Mouse (Mus musculus) stomach, embryonic 16.5 days (tissue): Measurements from ENCODE around the gene C1qc. TPM values are rescaled to one million over a fixed set of nuclear protein-coding genes. Genes with fewer than 3 reads are reported as not detected.

Source experiments
- ATAC-seq: fragments of 200-750 bp; cut with Nextera tagmentation; 2 replicates; pipeline ENCODE4 v1.8.0; 2017; ENCODE audit warnings: moderate number of reproducible peaks, moderate TSS enrichment; ENCODE audit not compliant: insufficient read depth, low FRiP score
- H3K27ac ChIP-seq: fragments of 300-500 bp; sonication (generic); 2 replicates; pipeline ENCODE4 v1.5.1; 2014; ENCODE audit warnings: low read length
- H3K27me3 ChIP-seq: fragments of 300-500 bp; sonication (generic); 2 replicates; pipeline ENCODE4 v1.6.1; 2014; ENCODE audit warnings: low read length, control low read depth, mixed read lengths; ENCODE audit not compliant: control insufficient read depth, insufficient read depth
- H3K36me3 ChIP-seq: fragments of 300-500 bp; sonication (generic); 2 replicates; pipeline ENCODE4 v1.6.1; 2014; ENCODE audit warnings: low read length; ENCODE audit not compliant: control insufficient read depth, insufficient read depth
- H3K4me1 ChIP-seq: fragments of 300-500 bp; sonication (generic); 2 replicates; pipeline ENCODE4 v1.6.1; 2014; ENCODE audit warnings: low read length, control low read depth, mixed read lengths; ENCODE audit not compliant: control insufficient read depth, insufficient read depth
- H3K4me2 ChIP-seq: fragments of 300-500 bp; sonication (generic); 2 replicates; pipeline ENCODE4 v1.6.1; 2014; ENCODE audit warnings: low read depth, low read length, mixed read lengths
- H3K4me3 ChIP-seq: fragments of 300-500 bp; sonication (generic); replicated peaks from 2 replicates; pipeline ENCODE4 v1.5.1; 2014; ENCODE audit warnings: mild to moderate bottlenecking, low read length
- H3K9ac ChIP-seq: fragments of 300-500 bp; sonication (generic); 2 replicates; pipeline ENCODE4 v1.6.1; 2014; ENCODE audit warnings: low read length
- H3K9me3 ChIP-seq: fragments of 300-500 bp; sonication (generic); replicated peaks from 2 replicates; pipeline ENCODE4 v1.6.1; 2016; ENCODE audit warnings: low read length, control low read depth; ENCODE audit not compliant: control insufficient read depth
- WGBS: fragments of 180-500 bp; shearing (Covaris S2); extraction: QIAGEN DNeasy Blood & Tissue Kit; methylation state at CpG from one replicate; pipeline ENCODE4 v1.1.7; 2014; 5-methylcytosine and 5-hydroxymethylcytosine counted together
- polyA plus RNA-seq: library from polyadenylated mRNA; unstranded; fragments of >200 nt; fragmentation: Nextera tagmentation; extraction: Ambion mirVana; gene quantifications from 2 replicates; pipeline ENCODE4 v1.2.1, GENCODE M21; 2015

Gene C1qc
- polyA plus RNA-seq, 1 experiment from 2014 or later = 29.3 TPM

DNA sequence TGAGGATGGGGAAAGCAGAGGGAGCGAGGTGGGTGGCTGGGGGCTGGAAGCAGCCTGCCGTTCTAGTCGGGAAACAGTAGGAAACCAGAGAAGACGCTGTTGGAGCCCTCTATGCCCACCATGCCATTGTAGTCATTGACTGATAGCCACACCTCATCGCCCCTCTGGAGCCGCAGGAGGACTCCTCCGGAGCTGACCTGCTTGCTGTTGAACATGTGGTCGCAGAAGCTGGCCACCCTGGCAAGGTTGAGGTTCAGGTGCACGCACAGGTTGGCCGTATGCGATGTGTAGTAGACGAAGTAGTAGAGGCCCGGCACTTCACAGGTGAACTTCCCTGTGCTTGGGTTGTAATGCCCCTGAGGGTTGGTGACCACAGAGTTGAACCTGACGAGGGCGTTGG is 2.9 kb downstream of the C1qc start:
- no peak overlapping the region for H3K27ac ChIP-seq
- H3K36me3 ChIP-seq = no peaks in the 10 kb centered on the region
- H3K9ac ChIP-seq = no peak overlapping the region
- no peak overlapping the region for H3K4me2 ChIP-seq
- H3K27me3 ChIP-seq = no peaks in the 10 kb centered on the region
- no peaks in the 10 kb centered on the region for H3K4me1 ChIP-seq
- 83% methylated on average over 15 of the region's 15 CpGs for WGBS
- ATAC-seq = no peak
- H3K4me3 ChIP-seq = no peak overlapping the region
- H3K9me3 ChIP-seq = no peaks in the 10 kb centered on the region

DNA sequence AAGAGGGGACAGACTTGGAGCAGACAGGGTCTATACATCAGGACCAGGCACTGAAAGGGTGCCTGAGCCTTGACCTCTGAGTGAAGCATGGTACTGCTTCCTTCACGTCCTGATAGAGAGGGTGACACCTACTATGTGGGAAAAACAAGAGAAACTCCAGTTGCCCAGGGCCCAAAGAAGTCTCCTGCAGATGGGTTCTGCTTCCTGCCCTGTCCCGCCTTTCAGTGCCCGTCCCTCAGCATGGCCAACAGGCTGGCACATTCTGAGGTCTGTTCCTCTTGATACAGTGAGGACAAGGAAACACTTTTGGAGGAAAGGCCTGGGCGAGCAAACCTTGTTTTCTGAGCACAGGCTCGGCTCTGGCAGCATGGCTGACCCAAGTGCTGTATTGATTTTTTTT is 5.2 kb downstream of the C1qc start:
- no peak for ATAC-seq
- H3K9me3 ChIP-seq = no peaks in the 10 kb centered on the region
- H3K4me1 ChIP-seq = no peaks in the 10 kb centered on the region
- WGBS = 48% methylated on average over 5 of the region's 5 CpGs
- no peak overlapping the region for H3K4me3 ChIP-seq
- no peak overlapping the region for H3K9ac ChIP-seq
- H3K4me2 ChIP-seq = no peak overlapping the region
- no peaks in the 10 kb centered on the region for H3K36me3 ChIP-seq
- no peaks in the 10 kb centered on the region for H3K27me3 ChIP-seq
- no peak overlapping the region for H3K27ac ChIP-seq

DNA sequence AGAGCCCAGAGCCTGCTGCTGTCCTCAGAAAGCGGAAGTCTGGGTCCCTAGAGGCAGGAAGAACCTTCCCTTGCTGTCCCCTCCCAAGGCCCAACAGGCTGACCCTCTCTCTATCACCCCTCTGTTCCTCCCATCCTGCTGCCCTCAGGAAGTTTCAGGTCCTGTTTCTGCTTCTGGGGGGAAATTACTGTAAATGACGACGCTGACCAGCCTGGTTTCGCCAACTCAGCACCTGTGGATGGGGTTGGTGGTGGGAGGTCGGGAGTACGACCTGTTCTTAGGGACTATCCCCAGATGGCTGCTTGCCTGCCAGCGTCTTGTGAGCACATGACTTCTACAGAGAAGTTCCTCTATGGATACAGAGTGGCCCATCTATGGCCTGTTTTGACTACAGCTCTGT is 6.8 kb downstream of the C1qc start, which contains the start of gene C1qb:
Gene C1qb, minus strand, starts transcription at position 87 of the 400 bp plus-strand sequence.
- Histone ChIP-seq H3K9ac (no peak within 1 kb of the TSS), H3K27me3 (no peaks in the 10 kb centered on the region), H3K9me3 (no peaks in the 10 kb centered on the region), H3K4me2 (no peak within 1 kb of the TSS), H3K4me3 (no peak within 1 kb of the TSS; the same call in 1 of the 2 replicates), H3K4me1 (no peaks in the 10 kb centered on the region), H3K27ac (no peak within 1 kb of the TSS), H3K36me3 (no peaks in the 10 kb centered on the region)
- 77% methylated on average over 7 of the region's 7 CpGs for WGBS
- ATAC-seq = no peak

DNA sequence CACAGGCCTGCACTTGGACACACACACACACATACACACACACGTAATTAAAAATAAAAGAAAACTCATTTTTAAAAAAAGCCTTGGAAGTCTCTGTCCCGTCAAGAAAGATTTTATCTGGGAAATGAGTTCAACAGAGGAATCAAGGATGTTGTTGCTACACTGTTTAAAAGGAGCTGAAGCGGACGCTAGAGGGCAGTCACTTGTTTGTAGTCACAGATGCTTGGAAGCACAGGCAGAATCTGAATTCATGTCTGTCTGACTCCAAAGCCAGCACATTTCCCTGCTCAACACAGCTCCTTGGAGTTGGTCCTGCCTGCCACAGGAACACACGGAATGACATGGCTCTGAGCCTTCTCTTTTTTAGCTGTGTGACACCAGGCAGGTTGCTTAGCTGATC is 14.3 kb downstream of the C1qc start:
- Histone ChIP-seq H3K9ac (no peak overlapping the region), H3K27ac (no peak overlapping the region), H3K4me2 (no peak overlapping the region), H3K36me3 (no peaks in the 10 kb centered on the region), H3K4me1 (no peaks in the 10 kb centered on the region), H3K27me3 (no peaks in the 10 kb centered on the region), H3K9me3 (no peaks in the 10 kb centered on the region), H3K4me3 (no peak overlapping the region)
- ATAC-seq = no peak
- 25% methylated on average over 5 of the region's 5 CpGs for WGBS

DNA sequence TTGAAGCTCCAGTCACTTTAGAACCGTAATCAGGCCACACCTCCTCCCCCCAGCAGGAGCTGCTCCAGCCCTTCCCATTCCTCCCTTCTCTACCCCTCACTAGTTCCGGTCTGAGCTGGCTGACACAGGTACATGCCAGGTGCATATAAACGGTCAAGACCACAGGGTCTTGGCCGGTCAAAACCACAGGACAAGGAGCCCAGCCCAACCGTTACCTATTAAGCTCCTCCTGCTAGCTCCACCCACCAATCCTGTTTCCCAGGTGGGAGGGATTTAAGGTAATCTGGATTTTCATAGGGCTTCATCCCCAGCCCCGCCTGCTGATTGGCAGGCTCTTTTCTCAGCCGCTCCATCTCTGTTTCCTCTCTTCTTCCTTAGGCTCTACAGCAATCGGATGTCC is 14.7 kb downstream of the C1qc start:
- H3K27me3 ChIP-seq = no peaks in the 10 kb centered on the region
- no peaks in the 10 kb centered on the region for H3K36me3 ChIP-seq
- H3K4me3 ChIP-seq = no peak overlapping the region
- H3K4me1 ChIP-seq = no peaks in the 10 kb centered on the region
- H3K9me3 ChIP-seq = no peaks in the 10 kb centered on the region
- H3K4me2 ChIP-seq = no peak overlapping the region
- ATAC-seq = peak; percentile 33; the same call in 1 of the 2 replicates
- H3K9ac ChIP-seq = no peak overlapping the region
- 47% methylated on average over 8 of the region's 8 CpGs for WGBS
- no peak overlapping the region for H3K27ac ChIP-seq

DNA sequence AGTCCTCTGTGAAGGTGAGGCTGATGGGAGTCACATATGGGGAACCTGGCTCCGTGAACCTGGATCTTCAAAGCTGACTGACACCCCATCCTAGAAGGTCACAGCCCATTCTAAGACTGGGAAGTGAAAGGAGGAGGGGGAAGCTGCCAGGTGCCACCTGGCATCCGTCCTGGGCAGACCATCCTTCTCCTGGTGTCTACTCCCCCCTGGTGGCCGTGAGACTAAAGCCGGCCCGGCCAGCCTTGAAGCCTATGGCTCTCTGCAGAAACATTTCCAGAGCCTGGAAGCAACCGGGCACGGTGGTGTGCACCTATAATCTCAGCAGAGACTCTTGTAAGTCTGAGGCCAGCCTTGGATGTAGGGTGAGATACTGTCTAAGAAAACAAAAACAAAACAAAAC is 15.9 kb downstream of the C1qc start:
- H3K9me3 ChIP-seq = no peaks in the 10 kb centered on the region
- no peak overlapping the region for H3K27ac ChIP-seq
- H3K4me1 ChIP-seq = no peaks in the 10 kb centered on the region
- H3K27me3 ChIP-seq = no peaks in the 10 kb centered on the region
- no peaks in the 10 kb centered on the region for H3K36me3 ChIP-seq
- WGBS = 19% methylated on average over 7 of the region's 7 CpGs
- ATAC-seq = no peak
- H3K4me2 ChIP-seq = no peak overlapping the region
- no peak overlapping the region for H3K9ac ChIP-seq
- H3K4me3 ChIP-seq = no peak overlapping the region

DNA sequence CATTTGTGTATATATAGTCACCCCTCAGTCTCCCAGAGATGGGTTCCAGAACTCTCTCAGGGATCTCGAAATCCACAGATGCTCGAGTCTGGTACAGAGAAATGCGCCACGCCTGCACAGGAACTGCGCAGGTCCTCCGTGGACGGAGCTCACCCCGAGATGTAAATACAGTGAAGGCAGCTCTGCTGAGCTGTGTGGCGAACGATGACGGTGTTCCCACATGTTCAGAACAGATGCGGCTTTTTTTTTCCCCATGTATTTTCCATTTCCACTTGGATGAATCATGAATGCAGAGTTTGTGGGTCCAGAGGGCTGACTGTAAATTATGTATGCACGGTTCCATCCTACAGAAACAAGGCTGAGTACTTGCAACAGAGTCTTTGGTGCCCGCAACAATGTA is 17.9 kb downstream of the C1qc start:
- H3K9me3 ChIP-seq = no peaks in the 10 kb centered on the region
- no peak overlapping the region for H3K27ac ChIP-seq
- 84% methylated on average over 14 of the region's 14 CpGs for WGBS
- no peak overlapping the region for H3K4me2 ChIP-seq
- ATAC-seq = no peak
- H3K4me1 ChIP-seq = no peaks in the 10 kb centered on the region
- no peaks in the 10 kb centered on the region for H3K27me3 ChIP-seq
- no peak overlapping the region for H3K9ac ChIP-seq
- H3K4me3 ChIP-seq = no peak overlapping the region
- H3K36me3 ChIP-seq = no peaks in the 10 kb centered on the region

DNA sequence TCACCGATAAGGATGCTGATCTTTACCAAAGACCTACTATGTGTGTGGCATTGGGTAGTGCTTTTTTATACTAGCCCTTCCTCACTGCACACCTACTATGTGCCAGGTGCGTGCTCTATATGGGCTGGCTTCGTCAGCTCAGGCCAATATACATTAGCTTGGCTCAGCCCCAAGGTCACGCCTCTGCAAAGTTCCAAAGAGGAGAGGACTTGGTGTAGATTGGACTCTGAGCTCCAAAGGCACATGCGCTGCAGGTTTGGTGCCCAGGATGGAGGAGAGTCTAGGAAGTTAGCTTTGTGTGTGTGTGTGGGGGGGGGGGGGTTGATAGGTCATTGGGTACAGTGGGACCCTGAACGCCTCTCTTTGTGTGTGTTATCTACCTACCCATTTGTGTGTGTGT is 24.5 kb downstream of the C1qc start:
- ATAC-seq = no peak; the same call in 1 of the 2 replicates
- 61% methylated on average over 6 of the region's 6 CpGs for WGBS
- Histone ChIP-seq H3K4me2 (no peak overlapping the region), H3K4me3 (no peak overlapping the region), H3K4me1 (peaks cover 5% of the 10 kb centered on the region; the same call in 1 of the 2 replicates), H3K27ac (no peak overlapping the region), H3K36me3 (no peaks in the 10 kb centered on the region), H3K9ac (no peak overlapping the region), H3K27me3 (no peaks in the 10 kb centered on the region), H3K9me3 (no peaks in the 10 kb centered on the region)

DNA sequence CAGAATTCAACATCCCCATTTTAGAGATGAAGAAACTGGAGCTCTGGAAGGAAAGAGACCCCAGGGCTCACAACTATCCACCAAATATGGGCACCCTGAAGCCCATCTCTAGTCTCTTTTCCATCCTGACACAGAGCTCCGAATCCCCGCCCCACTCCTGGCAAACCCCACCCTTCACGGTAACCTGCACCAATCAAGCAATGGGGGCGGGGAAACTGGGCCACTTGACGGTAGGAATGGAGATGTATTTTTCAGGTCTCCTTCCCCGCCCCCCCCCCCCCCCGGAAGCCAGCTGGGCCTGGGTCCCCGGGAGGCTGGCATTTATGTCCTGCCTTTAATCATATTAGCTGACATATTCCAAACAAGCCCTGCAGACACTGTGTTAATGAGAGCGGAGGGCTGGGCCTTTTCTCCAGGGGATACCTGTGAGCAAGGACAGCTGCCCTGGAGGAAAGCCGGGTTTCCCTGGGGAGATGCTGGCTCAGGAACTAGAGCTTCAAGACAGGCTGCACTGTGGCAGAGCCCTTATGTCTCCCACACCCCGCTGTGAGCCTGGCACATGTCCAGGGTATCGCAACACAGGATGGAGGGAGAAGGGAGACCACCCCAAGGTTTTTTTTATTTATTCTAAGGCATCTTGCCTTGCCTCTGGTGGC is 25.0 kb downstream of the C1qc start:
- Histone ChIP-seq H3K4me2 (0 out of 2 replicates have a peak overlapping the region, but pooled peaks have one; percentile 9), H3K4me1 (peaks cover 5% of the 10 kb centered on the region; the same call in 1 of the 2 replicates), H3K4me3 (no peak overlapping the region), H3K9me3 (no peaks in the 10 kb centered on the region), H3K27me3 (no peaks in the 10 kb centered on the region), H3K9ac (no peak overlapping the region), H3K27ac (no peak overlapping the region), H3K36me3 (no peaks in the 10 kb centered on the region)
- 0 out of 2 replicates have a peak, but pooled peaks have one; percentile 26 for ATAC-seq
- WGBS = 7% methylated on average over 11 of the region's 12 CpGs
